Mouse (Mus musculus) heart, postnatal 0 days (tissue): ENCODE measurements around the gene Mgat4d.

ENCODE experiments used
- CTCF ChIP-seq: IDR thresholded peaks from 2 replicates; pipeline ENCODE4 v1.5.1; 2016; ENCODE audit warnings: antibody characterized with exemption, control low read depth, low read depth
- EP300 ChIP-seq: IDR thresholded peaks from 2 replicates; pipeline ENCODE4 v1.6.1; 2016; ENCODE audit warnings: antibody characterized with exemption, low read depth

DNA sequence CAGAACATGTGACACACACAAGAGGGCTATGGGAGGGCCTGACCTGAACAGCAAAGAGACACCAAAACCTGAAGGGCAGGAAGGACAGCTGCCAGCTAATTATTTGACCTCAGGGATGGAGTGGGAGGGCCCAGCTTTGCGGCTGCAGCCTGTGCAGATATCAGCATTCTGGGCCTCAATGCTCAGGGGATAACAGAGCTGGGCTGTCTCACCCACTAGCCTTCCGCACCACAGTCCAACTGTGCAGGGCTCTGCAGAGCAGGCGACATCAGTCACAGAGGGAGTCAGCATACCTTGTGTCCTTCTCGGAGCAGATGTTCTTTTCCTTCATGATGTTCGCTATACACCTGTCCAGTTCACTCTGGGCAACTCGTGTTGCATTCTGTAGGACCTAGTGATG is 25.9 kb upstream of the Mgat4d start:
- no peak for TF ChIP-seq EP300
- no peak for TF ChIP-seq CTCF
